Mouse (Mus musculus): Measurements from ENCODE around the gene Bco1. TPM values are rescaled to one million over a fixed set of nuclear protein-coding genes. Genes with fewer than 3 reads are reported as not detected.

Gene Bco1
- total RNA-seq, 2 experiments from 2014 or later, result not detected

DNA sequence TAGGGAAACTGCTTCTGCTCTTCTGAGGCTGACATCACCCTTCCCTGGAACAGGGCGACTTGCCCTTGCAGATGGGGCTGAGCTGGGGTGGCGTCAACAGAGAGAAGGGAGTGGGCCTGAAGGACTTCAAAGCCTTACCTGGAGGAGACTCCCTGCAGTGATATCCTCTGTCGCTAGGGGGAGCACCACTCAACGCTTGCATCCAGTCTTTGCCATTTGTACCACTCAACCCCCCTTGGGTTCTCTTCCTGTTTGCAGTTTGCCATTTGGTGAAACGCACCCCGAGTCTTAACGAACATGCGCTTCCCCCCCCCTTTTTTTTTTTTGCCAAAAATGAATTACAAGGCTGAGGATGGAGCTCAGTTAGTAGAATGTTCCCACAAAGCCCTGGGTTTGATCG lies 11.9 kb downstream of the Bco1 start:
- peak; percentile 63 for DNase-seq
- TF ChIP-seq CTCF (IDR thresholded peaks at IDR 0.05), result peak; percentile 84
- intact Hi-C loops (cut with DNase I), result no loop called here
- Histone ChIP-seq H3K4me3 (no peak overlapping the region), H3K27ac (no peak overlapping the region)

DNA sequence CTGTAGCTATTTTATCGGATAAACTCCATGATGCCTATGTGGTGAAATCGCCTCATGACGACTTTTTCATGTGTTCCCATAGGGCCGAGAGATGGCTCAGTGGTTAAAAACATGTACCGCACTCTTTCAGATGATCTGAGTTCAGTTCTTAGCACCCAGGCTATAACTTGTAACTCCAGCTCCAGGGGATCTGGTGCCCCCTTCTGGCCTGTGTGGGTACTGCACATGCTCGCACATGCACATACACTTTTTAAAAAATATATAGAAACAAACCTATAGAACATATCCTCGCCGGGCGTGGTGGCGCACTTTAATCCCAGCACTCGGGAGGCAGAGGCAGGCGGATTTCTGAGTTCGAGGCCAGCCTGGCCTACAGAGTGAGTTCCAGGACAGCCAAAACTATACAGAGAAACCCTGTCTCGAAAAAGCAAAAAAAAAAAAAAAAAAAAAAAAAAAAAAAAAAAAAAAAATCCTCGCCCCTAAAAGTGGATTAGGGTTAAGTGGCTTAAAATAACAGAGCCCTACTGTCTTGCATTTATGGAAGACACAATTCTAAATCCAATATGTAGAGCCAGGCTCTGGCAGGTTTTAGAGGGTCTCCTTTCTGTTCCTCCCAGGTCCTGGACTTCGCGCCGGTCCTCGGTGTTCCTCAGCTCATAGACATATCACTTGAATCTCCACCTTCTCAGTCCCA lies 13.5 kb downstream of the Bco1 start:
- peak; percentile 56 for TF ChIP-seq CTCF (IDR thresholded peaks at IDR 0.05)
- H3K27ac ChIP-seq, result no peak overlapping the region
- no peak overlapping the region for H3K4me3 ChIP-seq
- intact Hi-C loops (cut with DNase I), result loop anchor here (2.0 kb wide), 1 partner anchor 366 kb away; no protein-coding TSS in a partner anchor
- DNase-seq, result no peak

DNA sequence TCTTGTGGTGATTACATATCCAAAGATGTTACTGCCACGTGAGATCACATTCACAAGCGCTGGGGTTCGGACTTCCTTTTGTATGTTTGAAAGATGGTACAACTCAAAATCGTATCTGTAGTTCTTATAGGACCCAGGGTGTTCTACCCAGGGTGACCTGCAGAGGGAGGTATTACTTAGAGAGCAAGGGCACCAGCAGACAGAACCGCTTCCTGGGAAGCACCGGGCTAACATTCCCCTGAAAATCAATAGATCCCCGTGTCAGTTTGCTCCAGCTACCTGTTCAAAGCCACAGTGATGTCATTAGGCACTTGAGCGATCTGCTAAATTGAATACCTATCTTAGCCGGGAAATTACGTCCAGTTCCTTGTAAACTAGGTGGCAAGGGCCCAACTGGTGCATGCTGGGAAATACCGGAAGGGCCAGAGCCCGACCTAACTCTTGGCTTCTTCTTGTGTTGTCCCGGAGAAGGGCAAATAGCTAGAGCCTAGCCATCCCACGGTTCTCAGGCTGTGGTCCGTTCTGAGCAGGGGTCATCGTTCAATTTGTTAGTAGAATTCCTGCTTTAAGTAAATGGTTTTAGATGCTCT lies 14.2 kb downstream of the Bco1 start:
- Histone ChIP-seq H3K27ac (no peak overlapping the region), H3K4me3 (peak overlapping the region; percentile 63)
- intact Hi-C loops (cut with DNase I), result loop anchor here (2.0 kb wide), 1 partner anchor 365 kb away; no protein-coding TSS in a partner anchor
- TF ChIP-seq CTCF (IDR thresholded peaks at IDR 0.05), result peak; percentile 70
- DNase-seq, result peak; percentile 65

DNA sequence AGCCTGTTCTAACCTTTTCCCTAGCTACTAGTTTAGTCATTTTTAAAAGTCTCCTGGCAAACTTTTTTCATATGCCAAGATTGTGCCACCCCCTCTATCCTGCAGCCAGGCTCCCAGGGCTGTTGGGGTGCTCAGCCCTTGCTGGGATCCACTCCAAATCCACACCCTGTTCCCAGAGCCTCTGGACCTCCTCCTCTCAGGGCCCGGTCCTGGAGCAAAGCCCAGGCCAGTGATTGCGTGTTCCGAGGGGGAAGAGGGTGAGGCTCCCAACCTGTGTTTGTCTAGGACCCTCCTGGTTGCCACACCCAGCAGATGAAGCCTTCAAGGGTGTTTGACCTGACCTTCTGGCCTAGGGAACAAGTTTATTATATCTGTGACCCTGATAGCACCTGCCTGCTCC lies 16.0 kb downstream of the Bco1 start:
- intact Hi-C loops (cut with DNase I), result no loop called here
- DNase-seq, result no peak
- Histone ChIP-seq H3K4me3 (no peak overlapping the region), H3K27ac (no peak overlapping the region)
- no peak for TF ChIP-seq CTCF (IDR thresholded peaks at IDR 0.05)

DNA sequence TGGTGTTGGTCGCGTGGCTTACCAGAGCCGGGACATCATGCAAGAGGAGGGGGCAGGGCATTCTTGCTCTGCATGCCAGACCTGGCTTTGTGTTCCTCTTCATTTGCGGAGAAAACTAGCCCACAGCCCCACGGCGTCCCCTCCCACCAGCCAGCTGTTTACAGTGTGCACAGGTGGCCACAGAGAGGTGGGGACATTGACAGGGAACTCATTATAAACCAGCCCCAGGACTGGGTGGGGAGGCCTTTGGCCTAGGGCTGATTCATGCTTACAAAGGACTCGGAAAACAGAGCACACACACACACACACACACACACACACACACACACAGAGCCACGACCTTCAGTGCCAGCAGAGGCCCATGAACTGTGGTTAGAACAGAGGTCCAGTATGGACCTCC lies 16.6 kb downstream of the Bco1 start:
- no peak for DNase-seq
- intact Hi-C loops (cut with DNase I), result no loop called here
- no peak overlapping the region for H3K27ac ChIP-seq
- no peak for TF ChIP-seq CTCF (IDR thresholded peaks at IDR 0.05)
- H3K4me3 ChIP-seq, result no peak overlapping the region

DNA sequence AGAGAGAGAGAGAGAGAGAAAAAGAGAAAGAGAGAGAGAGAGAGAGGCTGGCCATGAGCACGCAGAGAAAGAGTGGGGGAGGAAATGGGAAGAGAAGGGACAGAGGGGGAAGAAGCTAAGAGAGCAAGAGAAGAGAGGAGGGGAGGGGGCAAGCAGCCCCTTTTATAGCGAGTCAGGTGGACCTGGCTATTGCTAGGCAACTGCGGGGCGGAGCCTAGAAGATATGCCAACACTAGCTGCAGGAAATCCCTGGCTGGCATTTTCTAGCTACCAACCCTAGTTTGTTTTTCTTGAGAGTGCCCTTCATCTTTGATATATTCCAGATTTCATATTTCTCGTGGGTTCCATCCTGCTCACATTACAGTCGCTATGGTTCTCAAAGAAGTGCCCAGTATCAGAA lies 19.4 kb downstream of the Bco1 start:
- H3K4me3 ChIP-seq, result no peak overlapping the region
- intact Hi-C loops (cut with DNase I), result no loop called here
- H3K27ac ChIP-seq, result no peak overlapping the region
- TF ChIP-seq CTCF (IDR thresholded peaks at IDR 0.05), result no peak
- DNase-seq, result no peak

DNA sequence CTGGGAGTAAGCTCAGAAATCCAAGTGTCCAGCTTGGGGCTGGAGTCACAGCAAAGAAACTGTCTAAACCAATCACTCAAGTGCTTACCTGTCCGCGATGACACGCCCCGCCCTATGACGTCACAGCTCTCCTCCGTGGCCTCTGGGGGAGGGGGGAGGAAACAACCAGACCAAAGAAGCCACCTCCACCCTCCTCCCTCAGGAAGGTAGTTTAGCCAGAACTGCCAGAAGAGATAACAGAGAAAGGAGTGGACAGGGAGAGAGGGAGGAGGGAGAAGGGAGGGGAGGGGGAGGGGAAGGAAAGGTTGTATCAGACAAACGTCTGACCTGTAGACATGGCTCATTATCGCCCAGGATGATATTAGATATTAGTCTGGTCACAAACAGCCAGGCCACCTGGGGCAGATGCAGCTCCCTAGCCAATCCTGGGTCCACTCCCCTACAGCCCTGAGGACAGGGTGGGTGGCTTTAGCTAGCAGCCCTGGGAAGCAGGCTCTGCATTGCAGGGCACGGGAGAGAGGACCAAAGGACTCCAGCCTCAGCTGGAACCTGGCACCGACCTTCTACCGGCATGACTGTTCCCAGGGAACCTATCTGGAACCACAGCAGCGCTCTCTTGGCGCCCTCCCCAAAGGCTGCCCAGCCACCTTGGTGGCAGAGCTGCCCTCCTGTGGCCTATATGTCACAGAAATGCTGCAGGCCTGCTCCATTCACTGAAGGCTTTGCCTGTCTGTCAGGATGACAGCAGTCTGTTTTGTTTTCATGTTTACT lies 20.2 kb downstream of the Bco1 start:
- no peak for DNase-seq
- intact Hi-C loops (cut with DNase I), result no loop called here
- no peak for TF ChIP-seq CTCF (IDR thresholded peaks at IDR 0.05)
- no peak overlapping the region for H3K4me3 ChIP-seq
- no peak overlapping the region for H3K27ac ChIP-seq

DNA sequence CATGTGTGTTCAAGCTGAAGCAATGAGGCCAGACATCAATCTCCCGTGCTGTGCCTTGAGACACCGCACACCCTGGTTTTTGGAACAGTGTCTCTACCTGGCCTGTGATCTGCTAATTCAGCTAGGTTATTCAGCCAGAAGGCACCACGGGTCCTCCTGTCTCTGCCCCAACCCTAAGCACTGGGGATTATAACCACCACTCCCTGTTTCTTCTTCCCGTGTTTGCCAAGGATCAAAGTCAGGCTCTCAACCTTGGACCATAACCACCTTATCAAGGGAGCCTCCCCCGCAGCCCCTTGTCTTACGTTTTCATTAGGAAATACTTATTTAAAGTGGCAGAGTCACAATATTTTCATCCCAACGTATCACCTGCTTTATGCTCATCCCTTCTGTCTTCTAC lies 20.9 kb downstream of the Bco1 start:
- TF ChIP-seq CTCF (IDR thresholded peaks at IDR 0.05), result no peak
- intact Hi-C loops (cut with DNase I), result no loop called here
- Histone ChIP-seq H3K27ac (no peak overlapping the region), H3K4me3 (no peak overlapping the region)
- no peak for DNase-seq

DNA sequence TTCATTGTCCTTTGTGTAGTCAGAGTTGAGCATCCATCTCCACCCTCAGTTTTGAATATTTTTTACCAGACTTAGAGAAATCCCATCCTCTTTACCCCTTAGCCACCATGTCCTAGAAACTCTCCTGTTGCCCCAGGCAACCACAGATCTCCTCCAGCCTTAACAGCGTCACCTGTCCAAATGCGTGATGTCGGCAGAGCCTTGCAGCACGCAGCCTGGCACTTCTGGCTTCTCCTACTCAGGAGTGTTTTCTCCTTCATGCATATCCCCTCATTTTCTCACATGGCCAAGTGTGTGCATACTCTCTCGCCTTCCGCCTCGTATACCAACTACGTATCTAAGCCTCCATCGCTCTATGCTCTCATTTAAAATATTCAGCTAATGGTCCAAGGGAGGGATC lies 22.8 kb downstream of the Bco1 start:
- Histone ChIP-seq H3K27ac (no peak overlapping the region), H3K4me3 (no peak overlapping the region)
- no peak for DNase-seq
- TF ChIP-seq CTCF (IDR thresholded peaks at IDR 0.05), result no peak
- intact Hi-C loops (cut with DNase I), result no loop called here

DNA sequence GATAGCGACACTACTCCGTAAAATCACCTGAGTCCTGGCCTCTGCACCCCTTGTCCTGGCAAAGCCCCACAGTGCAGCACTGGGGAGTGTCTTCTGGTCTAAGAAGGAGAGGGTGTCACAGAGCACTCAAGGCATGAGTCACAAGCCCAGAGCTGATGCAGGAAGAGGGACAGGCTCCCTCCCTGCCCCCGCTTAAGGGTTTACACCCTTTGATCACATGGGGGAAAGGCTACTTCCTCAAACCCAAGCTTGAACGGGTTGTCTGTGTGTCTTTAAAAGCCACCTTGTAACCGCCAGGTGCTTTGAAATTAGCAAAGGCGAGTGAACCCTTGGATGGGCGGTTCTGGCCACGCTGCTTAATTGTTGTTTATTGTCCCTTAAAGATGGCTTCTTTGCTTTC lies 25.6 kb downstream of the Bco1 start:
- no peak overlapping the region for H3K27ac ChIP-seq
- H3K4me3 ChIP-seq, result no peak overlapping the region
- DNase-seq, result no peak
- intact Hi-C loops (cut with DNase I), result no loop called here
- no peak for TF ChIP-seq CTCF (IDR thresholded peaks at IDR 0.05)

DNA sequence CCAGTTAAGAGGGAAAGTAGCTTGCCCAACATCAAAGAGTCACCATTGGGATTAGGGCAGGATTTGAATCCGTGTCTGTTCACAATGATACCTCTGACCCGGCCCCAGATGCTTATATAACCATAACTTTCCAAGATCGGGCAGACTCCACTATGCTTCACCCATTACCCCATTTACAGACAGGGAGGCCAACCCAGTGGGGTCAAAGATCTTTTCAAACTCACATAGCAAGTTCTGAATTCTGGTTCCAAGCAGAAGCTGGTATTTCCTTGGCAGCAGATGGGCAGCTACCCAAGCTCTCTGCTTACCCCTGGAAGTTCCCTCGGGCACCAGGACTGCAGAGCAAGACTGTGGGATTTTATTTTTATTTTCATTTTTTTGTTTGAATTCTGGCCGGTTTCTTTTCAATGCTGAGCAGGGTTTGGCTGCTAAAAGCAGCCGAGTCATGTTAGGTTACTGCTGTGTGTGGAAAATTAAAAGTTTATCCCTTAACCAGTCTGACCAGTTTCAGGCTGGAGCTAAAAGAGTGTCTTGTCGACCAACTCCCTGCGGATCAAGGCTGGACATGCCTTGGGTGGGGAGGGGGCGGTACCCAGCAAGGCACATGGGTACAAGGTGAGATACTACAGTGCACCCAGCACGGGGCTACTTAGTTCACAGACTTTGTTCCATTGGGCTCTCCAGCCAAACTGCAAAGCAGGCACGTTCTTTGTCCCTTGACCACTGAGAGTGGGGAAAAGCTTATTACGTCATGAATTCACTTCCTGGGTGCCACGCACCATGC lies 28.4 kb downstream of the Bco1 start:
- TF ChIP-seq CTCF (IDR thresholded peaks at IDR 0.05), result no peak
- intact Hi-C loops (cut with DNase I), result no loop called here
- no peak overlapping the region for H3K27ac ChIP-seq
- no peak for DNase-seq
- no peak overlapping the region for H3K4me3 ChIP-seq

DNA sequence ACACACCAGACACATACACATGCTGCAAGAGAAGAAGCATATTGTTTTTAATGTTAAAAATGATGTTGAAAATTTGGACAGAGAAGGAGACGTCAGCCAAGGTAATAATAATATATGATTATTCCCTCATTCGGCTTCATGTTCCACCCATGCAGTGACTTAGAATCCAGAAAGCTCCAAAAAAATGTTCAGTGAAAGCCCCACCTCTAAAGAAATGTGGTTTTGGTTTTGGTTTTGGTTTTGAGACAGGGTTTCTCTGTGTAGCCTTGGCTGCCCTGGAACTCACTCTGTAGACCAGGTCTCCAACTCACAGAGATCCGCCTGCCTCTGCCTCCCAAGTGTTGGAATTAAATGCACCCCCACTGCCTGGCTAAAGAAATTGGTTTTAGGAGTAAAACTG lies 30.2 kb downstream of the Bco1 start:
- intact Hi-C loops (cut with DNase I), result no loop called here
- H3K27ac ChIP-seq, result no peak overlapping the region
- TF ChIP-seq CTCF (IDR thresholded peaks at IDR 0.05), result no peak
- no peak overlapping the region for H3K4me3 ChIP-seq
- no peak for DNase-seq

DNA sequence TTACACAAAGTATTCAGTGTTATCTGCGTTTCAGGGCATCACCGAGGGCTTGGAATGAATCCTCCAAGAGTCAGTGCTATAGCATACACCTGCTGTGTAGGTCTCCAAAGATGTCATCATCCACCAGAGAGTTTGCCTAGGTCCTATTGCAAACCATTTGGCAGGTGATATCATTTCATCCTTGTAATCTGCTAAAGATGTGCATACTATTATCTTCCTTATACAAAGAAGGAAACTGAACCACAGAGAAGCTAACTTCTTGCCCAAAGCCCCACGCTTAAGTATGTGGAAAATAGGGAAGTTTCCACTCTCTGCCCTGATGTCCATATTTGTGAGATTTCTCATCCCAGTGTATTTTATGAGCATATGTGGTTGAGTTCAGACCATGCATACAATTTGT lies 30.8 kb downstream of the Bco1 start:
- H3K27ac ChIP-seq, result no peak overlapping the region
- intact Hi-C loops (cut with DNase I), result no loop called here
- TF ChIP-seq CTCF (IDR thresholded peaks at IDR 0.05), result no peak
- H3K4me3 ChIP-seq, result no peak overlapping the region
- DNase-seq, result no peak
